Mouse (Mus musculus) layer of hippocampus, adult 18-20 months (tissue): ENCODE measurements at regions not wholly inside any gene's neighbourhood (a gene's known extent, or its start where the extent isn't known, plus 50 kb on each side); places are given as distances from the start of the nearest gene placed in this dataset.
A peak's percentile ranks its signal among the peaks of the same experiment; 100 is the strongest.

Source experiments
- DNase-seq, 2 experiments: peaks; one replicate each; pipeline ENCODE4 v3.0.0; 2022; ENCODE audit warnings: low spot score in 2 of 2

DNA sequence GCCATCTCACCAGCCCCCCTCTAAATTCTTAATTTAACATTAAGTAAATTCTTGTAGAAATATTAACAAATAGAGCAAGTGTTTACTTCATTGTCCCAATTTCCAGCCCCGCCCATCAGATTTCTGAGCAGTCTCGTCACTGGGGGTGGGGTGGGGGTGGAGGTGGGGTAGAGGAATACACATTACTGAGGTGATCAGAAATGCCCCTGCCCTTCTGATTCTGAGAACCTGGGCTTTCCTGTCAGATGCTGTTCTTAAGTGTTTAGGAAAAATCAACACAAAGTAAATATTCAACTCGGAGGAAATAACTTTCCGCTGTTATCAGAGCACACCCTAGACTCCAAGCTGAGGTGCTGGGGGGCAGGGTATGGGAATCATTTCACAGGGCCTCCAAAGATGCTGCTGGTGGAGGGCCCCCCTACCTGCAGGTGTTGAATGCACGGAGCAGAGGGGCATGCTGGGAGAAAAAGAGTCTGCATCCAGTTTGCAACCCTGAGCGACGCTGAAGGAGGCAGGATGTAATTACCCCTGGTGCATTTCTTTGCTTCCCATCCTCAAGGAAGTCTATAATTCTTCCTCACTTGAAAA lies 235.5 kb downstream of the Gm10260 start:
- no peak for DNase-seq

DNA sequence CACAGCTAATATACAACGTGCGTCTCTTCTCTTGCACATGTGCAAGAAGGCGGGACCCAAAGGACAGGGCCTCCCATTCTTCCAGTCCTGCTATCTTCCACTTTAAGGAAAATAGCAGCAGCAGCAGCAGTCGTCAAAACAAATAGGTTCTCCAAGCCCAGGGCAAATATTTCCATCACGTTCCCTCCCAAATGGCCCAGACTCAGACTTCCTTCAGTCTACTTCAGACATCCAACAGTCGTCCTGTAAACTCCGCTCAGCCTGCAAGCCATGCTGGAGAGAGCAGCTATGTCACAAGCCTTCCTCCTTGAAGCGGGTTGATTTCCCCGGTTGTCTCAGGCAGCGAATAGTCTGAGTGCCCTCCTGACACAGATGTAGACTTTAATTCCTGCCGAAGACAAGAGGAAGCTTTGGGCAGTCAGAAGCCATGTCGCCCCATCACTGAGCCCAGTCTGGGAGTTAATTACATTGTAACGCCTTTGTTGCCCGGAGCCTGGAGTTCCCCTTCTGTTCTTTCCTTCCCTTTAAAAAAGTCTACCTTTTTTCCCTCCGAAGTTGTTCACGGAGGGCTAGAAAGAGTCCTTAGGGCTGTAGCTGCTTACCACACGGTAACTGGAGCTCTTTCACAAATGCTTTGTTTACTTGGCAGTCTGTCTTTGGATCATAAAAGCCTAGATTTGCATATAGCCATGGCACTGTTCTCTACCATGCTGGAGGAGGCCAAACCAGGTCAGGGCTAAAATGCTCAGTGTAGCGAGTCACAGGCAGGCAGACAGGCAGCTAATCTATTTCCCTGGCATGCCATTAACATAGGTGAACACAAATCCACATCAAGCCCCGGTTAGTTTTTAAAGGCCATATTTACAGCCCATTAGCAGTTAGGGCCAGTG lies 236.7 kb downstream of the Gm10260 start:
- DNase-seq: no peak

DNA sequence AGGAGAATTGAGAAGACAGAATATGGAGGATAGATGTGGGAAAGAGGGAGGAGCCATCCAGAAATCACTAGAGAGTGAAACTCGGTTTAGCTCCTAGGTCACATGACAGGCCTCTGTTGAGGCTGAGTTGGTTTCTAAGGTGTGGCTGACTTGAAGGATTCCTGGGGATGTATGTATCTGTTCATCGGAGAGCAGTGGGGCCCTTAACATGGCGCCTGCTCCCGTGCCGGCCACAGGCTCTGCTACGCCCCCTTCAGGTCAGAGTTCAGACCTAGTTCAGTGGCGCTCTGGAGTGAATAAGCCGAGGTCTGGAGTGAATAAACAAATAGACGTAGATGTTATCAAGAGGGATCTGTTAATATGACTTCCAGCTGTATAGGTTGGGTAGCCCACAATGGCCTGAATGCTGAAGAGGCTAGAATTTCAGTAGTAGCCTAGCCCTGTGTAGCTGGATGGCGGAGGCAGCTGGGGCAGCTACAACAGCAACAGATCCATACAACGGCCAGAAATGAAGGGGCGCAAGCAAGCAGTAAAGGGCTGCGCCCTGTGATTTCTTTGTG lies 239.4 kb downstream of the Gm10260 start:
- no peak for DNase-seq

DNA sequence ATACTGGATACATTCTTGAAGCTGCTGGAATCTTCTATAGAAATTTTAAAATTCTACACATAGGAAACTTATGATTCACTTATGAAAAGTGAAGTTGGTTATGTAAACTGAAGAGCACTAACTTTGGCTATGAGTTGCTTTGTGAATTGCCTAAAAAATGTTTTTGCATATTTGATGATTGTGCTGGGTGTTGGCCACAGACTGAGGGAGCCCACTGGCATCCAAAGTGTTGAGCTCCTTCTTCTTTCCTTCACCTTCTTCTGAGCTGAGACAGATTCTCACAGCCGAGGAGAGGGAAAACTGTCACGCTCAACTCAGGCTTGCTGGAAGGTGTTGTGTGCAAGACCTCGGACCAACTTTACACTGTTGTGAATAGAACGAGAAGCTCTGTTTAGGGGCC lies 243.7 kb downstream of the Gm10260 start:
- DNase-seq: no peak

DNA sequence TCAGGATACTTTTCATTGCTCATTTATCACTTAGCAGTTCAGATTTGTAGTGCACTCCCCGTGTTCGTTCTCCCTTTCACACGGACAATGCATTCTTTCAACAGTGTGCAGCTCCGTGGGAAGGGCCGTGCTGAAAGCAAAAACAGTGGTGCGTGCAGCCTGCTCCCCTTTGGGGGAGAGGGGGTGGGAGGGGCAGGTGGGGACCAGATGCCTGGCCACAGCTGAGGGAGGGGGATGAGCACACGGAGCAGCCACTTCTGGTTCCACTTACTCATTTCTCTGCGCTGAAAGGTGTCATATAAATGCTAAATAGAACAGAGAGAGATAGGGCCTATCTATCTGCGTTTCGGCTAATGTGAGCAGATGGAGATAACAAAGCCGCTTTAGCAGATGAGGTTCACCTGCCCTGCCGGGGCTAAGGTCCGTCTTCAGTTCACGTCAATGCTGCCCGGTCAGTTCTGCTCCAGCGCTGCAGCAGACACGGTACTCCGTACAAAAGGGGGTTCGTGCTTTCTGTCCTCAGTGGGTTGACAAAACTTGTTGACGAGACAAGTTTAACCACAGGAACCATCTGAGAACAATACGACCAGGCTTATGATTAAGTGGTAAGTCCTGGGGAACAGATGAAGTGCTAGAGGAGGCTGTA lies 245.9 kb downstream of the Gm10260 start:
- no peak for DNase-seq

DNA sequence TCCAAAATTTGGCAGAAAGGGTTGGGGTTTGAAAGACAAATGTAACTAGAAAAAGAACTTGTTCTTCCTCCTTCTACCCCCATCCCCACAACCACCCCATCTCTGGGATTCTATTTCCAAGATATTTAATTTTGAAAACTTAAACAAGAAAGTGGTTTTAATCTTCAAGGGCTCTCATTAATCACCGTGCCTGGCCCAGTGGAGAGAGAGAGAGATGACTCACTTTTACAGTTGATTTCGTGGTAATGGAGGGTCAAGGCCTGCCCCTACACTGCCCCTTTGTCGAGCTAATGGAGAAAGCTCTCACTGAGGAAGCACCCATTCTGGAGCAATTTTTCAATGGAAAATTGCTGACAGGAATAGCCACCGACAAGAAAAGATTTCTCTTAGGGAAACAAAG lies 247.9 kb downstream of the Gm10260 start:
- DNase-seq: no peak

DNA sequence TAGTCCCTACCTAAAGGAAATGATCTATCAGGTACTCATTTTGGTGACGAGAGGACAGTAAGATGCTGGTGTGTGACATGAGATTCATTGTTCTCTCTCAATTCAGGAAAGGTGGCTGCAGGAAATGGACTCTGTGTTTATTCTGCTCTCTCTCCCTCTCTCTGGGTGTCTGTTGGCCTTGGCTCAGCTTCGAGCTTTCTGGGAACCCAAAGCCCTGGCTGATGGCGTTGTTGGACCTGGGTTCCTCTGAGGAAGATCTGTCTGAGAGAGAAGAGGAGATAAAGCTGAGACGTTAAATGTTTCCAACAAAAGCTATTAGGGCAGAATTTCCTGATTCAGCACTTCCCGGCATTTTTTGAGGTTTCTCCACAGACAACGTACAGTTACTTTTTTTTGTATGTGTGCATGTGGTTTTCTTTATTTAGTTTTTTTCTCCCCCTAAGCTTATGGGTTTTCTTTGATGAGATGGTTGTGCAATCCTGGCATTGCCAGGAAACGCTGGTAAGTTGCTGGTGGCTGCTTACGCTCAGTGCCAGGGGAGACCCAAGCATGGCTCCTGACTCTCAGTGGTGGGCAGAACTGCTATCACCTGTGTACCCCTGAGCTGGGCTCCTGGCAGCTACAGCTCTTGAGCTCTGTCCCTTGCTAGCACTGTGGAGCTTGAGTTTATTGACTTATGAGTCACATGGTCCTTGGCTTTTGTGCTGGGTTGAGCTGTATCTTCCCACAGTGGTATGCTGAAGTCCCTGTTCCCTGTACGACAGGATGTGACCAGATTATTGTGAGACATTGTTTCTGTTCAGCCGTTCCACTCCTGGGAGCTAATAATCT lies 249.8 kb downstream of the Gm10260 start:
- DNase-seq: no peak

DNA sequence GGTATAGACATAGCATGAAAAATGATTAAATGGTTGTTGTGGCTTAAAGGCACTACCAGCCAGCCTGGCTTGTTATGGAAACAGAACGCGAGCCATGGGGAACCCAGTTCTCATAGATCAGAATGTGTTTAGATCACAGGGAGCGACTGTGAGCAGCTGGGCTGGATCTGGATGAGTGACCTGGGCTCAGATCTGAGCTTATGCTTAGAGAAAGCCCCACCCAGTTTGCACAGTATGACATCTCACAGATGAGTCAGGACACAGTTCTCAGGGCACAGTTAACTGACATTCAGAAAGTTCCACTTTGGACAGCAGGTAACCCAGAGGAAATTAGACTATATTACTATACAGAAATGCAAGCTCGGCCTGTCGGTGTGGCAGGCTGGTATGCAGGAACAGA lies 255.5 kb downstream of the Gm10260 start:
- no peak for DNase-seq

DNA sequence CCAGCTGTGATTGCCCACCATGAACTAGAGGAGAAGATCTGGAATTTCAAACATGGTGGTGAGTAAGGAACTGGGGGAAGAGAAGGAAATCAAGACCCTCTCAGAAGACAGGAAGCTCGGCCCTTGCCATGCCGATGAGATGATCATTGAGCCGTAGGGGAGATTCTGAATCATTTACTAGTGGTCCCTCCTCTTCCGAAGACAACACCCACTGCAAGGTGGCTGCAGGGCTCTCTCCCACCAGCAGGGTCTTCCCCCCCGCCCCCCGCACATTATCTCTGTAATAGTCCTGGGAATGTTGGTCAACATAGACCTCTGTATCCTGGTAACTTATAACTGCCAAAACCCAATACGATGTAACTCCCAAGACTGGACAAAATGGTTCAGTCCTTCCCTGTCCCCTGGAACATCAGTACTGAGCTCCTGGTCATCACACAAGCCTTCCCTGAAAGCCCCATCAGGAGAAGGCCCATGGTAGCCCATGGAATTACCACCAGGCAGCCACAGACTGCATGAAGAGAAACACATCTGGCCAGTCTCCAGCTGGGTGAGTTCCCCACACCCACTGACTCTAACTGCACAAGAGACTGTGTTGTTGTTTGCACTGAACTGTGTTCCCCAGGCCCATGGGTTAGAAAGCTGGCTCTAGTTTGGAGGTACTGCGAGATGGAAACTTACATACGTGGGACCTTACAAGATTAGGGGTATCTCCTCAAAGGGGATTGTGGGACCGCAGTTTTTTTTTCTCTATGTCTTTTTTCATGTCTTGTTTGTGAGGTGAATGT lies 256.3 kb downstream of the Gm10260 start:
- DNase-seq: no peak

DNA sequence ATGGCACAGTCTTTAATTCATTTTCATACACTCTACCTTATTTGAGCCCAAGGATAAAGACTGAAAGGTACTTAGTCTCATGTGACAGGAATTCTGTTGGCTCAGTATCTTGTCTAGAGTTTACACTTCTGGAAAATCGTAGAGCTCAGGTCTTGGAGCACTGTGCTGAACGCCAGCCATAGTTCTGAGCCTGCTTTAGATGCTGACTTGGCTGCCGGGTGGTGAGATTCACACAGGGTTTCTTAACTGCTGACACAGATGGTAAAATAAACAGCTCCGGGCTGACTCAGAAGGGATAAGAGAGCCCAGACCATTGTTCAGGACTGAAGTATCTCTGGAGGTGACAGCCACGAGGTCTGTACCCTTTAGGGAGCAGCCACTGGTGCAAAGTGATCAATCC lies 257.0 kb downstream of the Gm10260 start:
- DNase-seq: no peak

DNA sequence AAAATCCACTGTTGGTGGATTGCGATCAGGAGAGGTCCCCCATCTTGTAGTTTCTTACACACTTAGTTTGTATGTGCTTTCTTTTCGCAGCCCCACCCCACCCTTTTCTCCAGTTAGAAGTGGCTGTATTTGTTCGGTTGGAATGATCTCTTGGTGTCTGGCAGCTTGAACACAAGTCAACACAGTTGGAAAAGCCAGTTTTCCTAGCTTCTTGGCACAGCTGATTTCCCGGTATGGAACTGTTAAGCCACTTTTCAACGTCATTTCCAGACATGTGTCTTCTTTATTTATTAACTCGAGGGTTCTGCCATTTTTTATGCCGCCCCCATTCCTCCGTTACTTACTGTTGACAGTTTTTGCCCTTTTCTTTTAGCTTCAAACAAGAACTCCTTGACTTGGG lies 259.2 kb downstream of the Enc1 start:
- no peak for DNase-seq

DNA sequence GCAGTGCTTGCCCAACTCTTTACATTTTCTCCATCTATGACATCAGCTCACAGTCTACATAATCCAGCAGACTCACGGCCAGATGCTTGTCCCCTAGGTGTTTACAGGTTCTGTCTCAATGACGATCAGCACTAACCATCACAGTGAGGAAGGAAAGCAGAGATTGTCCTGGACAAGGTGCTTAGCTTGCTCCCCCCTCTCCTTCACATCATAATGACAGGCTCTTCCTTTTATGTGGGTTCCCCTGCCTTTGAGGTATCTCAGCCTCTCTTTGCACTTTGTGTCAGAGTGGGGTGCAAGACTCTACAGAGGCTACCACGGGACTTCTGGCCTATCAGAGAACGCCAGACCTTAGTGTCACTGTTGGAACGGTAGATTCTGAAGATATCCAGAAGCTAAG lies 258.1 kb downstream of the Enc1 start:
- DNase-seq: no peak

DNA sequence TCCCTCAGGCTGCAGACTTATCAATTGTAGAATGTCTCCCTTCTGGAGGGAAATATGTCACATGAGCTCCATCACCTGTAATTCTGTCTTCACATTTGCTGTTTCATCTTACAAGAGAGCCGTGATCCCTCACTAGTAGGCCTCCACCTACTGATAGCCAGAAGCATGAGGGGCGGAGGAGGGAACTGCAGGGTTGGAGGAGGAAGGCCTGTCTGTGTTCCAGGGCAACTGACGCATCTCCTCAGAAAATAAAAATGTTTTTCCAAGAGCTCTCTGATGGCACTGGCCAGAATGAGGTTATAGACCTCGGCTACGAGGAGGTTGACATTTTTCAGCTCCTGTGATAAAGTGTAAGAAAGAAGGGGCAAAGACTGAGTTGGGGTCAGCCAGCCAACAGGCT lies 257.0 kb downstream of the Enc1 start:
- DNase-seq: peak in 1 of 2 experiments; percentile 41

DNA sequence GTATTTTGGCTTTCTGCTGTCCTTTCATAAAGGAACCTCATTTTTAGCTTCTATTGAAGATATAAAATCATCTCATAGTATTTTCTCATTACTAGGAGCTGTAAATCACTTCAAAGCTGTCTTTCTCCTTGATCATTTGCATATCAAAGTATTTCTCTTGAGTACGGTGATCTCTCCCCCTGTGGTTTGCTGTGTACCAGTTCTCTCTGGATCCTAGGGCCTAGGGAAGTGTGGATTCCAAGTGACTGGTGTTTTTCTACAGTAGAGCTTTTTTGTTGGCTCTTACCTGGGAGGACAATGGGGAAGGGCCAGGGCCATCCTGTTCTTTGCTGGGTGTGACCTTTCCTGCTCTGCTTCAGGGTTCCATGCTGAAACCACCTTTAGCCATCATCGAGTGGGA lies 253.9 kb downstream of the Enc1 start:
- no peak for DNase-seq

DNA sequence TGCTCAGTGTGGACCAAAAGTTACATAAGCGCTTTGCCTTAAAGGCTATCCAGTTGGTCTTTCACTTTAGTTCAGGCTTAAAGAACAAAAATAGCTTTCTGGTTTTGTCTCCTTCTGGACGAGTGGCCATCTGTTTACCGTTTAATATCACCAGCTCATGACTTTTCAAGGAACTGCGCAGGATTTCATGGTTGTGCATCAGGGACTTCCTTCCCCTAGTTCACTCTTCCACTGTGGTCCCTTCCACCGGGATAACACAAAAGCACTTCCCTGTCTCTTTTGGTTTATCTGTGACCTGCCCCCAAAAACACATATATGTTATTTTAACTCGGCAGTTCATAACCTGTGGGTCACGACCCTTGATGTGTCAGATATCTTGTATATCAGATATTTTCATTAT lies 252.9 kb downstream of the Enc1 start:
- no peak for DNase-seq

DNA sequence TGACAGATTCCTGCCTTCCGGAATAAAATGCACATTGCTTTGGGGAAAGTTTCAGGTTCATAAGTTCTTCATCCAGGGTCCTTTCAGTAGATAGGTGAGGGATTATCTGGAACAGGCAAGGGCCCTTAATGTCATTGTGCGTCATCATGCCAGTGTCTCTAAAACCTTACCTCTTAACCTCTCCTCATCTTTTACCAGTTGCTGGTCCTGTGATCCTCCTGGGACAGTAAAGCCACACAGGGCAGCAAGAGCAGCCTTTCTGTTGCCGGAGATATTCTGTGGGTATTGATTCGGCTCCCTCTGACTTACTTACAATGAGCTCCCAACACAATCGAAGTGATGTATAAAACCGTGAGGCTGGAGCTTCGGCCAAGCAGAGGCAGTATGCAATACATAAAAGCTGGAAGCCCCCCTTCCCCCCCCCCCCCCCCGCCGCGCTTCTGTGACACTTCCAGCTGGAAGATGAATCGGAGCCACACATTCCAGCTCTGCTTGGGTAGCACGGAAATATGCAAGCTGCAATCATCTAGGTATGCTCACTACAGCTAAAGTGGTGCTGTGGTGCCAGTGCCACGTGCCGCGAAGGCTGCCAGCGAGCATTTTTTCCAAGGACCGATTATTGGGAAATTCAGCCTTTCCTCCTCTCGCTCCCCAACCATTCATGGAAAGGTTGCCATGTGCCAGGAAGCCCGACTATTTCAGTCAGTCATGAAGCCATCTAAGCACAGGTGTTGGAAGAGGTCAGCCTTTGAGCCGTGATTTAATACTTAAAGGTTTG lies 252.2 kb downstream of the Enc1 start:
- DNase-seq: no peak

DNA sequence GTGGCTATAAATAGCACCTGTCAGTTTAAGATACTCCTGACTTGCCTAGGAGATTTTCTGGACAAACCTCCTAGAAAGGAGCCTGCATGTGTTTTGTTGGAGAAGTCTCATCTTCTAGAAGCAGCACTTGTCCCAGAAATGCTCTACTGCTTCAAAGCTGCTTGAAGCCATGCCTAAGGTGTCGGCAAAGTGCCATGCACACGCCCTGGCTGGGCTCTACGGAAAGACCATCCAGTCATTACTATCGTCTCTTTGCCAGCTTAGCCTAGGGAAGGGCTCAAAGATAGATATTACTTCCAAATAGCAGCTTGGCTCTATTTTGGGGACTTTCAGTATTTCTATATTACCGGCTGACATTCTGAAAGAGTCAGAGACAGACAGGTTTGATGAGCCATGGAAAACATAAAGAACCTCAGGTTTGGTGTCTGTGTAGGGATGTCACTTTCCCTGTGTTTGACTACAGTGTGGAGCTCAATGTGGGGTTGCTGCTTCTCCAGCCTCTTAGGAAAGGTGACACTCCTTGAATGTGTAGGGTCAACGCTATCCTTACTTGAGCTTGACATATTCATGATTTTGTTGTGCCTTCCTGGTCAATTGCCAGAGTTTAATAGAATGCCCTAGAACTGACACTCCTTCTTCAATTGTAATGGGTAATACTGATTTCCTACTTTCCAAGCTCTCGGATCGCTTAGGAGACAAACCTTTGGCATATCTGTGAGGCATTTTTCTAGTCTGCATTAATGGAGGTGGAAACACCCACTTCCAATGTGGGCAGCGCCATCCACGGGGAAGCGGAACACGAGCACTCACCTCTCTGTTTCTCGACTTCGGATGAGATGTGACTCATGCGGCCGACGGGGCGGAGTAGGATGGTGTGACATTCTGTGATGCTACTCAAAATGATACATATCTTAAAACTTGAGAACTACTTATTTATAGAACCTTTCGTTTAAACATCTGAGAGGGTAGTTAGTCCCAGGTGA lies 251.3 kb downstream of the Enc1 start:
- DNase-seq: peak; percentile 25 to 60

DNA sequence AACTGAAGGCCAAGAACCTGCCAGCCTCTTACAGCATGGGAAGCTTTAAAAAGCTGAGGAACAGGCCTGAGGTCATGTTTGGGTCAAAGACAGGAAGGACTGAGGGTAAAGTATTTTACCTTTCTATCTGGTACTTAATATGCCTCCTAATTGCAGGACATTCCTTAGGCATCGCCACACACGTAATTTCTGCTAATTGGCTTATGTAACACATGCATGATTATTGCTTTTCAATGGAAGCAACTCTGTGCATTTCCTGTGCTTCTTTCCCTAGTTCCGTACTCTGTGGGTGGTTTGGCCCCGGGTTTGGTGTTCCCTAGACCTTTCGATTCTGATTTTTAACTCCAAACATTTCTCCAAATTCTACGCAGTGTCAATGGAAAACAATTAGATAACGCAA lies 249.2 kb downstream of the Enc1 start:
- DNase-seq: no peak
